Mouse (Mus musculus): Measurements from ENCODE around the gene Ppm1b. TPM values are rescaled to one million over a fixed set of nuclear protein-coding genes. Genes with fewer than 3 reads are reported as not detected.
A peak's percentile ranks its signal among the peaks of the same experiment; 100 is the strongest.

Ppm1b gene
- total RNA-seq, 2 experiments from 2014 or later: 140 to 145 TPM

GRCm38 (mm10) chr17:84957487-84958259 lies 1.1 kb downstream of the Ppm1b start:
- peak; percentile 100 for DNase-seq (ENCODE audit: low spot score in 2 of 2)

DNA sequence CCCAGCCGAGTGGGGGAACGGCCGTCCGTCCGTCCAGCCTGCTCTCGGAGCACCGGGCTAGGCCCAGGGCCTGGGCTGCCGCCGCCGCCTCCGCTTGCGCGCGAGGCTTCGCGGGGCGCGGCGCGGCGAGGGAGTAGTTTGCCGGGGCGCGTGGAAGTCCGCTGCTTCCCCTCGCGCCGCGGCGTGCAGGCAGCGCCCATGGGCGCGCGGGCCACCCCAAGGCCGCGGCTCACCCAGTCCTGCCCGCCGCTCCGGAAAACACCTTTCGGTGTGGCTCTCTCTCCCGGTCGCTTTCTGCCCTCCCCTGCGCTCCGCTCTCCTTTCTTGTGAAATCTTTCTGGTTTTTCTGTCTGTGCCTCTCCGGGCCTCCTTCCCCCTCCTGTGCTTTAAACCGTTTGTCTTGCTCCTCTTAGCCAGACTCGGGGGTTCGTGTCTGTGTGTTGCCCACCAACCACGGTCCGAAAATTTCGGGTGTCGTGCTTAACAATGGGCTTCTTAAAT lies 1.9 kb downstream of the Ppm1b start:
- DNase-seq (ENCODE audit: low spot score in 2 of 2): peak in 1 of 2 experiments; percentile 30

GRCm38 (mm10) chr17:84958986-84959664 lies 2.6 kb downstream of the Ppm1b start:
- no peak for DNase-seq (ENCODE audit: low spot score in 2 of 2)

- DNase-seq (ENCODE audit: low spot score in 2 of 2): no peak
These were observed 3.1 kb downstream of the Ppm1b start for GRCm38 (mm10) chr17:84959665-84960020.

- no peak for DNase-seq (ENCODE audit: low spot score in 2 of 2)
These were observed 3.6 kb downstream of the Ppm1b start for GRCm38 (mm10) chr17:84960136-84960535.

DNA sequence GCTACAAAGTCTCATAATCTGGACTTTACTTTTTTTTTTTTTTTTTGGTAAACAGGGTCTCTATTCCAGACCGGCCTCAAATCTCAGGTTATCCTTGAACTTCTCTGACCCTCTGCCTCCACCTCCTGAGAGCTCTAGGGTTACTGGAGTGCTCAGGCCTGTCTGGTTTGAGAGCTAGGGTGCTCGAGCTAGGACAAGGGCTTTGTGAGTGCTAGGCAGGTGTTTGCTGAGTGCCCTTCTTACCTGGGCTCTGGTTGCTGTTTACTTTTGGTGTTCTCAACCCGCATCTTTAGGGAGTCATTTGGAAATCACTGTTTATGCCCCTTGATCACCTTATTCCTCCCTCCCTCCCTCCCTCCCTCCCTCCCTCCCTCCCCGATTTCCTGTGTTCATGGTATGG lies 5.5 kb downstream of the Ppm1b start:
- no peak for DNase-seq (ENCODE audit: low spot score in 2 of 2)

- DNase-seq (ENCODE audit: low spot score in 2 of 2): no peak
These were observed 7.1 kb downstream of the Ppm1b start for GRCm38 (mm10) chr17:84963651-84964050.

- DNase-seq (ENCODE audit: low spot score in 2 of 2): no peak
These were observed 9.7 kb downstream of the Ppm1b start for GRCm38 (mm10) chr17:84966231-84966630.

DNA sequence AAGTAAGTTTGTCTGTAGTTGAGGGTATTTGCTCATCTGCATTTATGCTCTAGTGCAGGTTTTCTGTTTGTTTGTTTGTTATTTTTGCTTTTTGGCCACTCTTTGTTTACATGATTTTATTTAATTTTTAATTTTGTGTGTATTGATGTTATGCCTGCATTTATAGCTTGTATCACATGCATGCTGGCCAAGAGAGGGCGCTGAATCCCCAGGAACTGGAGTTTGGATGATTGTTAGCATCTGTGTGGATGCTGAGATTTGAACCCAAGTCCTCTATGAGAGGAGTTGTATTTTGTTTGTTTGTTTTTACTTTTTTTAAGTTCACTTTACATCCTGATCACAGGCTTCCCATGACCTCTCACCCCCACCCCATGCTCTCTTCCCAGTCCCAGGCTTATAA lies 10.5 kb downstream of the Ppm1b start:
- DNase-seq (ENCODE audit: low spot score in 2 of 2): no peak

- DNase-seq (ENCODE audit: low spot score in 2 of 2): no peak
These were observed 13.4 kb downstream of the Ppm1b start for GRCm38 (mm10) chr17:84969916-84970315.

DNA sequence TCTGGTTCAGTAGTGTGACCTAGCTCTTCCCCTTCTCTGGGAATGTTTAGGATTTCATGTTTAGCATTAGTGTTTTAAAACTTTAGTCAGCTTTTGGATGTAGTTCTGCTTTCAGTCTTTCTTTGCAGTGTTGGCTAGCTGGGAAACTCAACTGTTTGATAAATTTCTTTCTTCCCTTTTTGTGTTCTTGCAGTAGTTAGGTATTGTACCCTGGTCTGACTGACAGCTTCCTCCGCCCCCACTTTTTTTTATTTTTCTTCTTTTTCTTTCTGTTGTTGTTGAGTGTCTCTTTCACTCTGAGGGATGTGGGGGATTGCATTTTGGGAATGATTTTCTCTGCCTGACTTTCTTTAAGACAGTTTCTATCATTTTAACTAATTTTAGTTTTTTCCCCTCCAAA lies 25.2 kb downstream of the Ppm1b start:
- DNase-seq (ENCODE audit: low spot score in 2 of 2): no peak

DNA sequence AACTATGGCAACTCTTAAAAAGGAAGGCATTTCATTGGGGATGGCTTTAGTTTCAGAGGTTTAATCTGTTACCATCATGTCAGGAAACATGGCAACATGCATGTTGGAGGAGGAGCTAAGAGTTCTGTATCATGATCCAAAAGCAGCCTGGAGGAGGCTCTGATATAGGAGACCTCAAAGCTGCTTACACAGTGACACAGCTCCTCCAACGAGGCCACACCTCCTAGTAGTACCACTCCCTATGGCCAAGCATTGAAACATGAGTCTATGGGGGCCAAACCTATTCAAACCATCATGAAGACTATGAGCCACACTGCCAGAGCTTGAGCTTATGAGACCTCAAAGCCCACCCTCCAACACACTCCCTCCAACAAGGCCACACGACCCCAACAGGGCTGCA lies 26.2 kb downstream of the Ppm1b start:
- no peak for DNase-seq (ENCODE audit: low spot score in 2 of 2)

- no peak for DNase-seq (ENCODE audit: low spot score in 2 of 2)
These were observed 29.8 kb downstream of the Ppm1b start for GRCm38 (mm10) chr17:84986368-84986767.

- DNase-seq (ENCODE audit: low spot score in 2 of 2): no peak
These were observed 31.4 kb downstream of the Ppm1b start for GRCm38 (mm10) chr17:84987834-84988410.

DNA sequence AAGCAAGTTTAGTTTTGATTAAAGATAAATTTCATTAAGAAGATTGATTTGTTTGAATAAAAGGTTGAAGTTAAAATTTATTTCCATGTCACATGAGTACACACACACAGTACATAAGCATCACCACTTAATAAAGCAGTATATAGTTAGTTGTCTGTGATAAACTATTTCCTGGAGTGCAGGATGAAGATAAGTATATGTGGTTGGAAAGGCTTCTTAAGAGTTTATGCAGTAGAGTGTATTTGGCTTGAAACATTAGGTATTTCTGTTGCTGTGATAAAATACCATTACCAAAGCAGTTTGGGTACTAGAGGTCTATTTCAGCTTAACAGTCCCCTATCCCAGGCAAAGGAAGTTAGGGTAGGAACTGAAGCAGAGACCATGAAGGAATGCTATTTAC lies 32.0 kb downstream of the Ppm1b start:
- no peak for DNase-seq (ENCODE audit: low spot score in 2 of 2)

DNA sequence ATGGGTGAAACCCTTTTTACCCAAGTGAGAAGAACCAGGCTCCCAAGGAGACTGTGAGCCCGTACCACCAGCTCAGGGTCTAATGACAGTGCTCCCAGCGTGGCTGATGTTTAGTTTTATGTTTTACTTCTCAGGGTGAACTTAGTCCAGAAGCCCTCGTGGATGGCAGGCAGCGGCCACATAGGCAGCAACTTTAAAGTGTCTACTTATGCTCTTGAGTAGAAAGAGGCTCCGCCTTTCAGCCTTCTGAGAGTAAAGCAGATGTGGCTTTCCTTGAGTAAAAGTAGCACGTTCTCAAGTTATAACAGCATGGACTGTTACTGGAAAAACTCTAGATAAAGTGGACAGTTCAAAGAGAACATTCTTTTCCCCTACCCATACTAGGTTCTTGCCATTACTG lies 39.3 kb downstream of the Ppm1b start:
- no peak for DNase-seq (ENCODE audit: low spot score in 2 of 2)

DNA sequence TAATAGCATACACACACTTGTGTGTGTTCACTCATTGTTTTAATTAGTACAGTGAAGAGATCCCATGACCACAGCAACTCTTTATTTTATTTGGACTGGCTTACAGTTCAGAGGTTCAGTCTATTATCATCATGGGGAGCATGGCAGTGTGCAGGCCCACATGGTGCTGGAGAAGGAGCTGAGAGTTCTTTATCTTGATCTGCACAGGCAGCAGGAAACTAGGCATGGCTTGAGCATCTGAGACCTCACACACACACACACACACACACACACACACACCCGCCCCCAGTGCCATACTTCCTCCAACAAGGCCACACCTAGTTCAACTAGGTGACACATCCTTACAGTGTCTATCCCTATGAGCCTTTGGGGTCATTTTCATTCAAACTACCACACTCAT lies 41.1 kb downstream of the Ppm1b start:
- no peak for DNase-seq (ENCODE audit: low spot score in 2 of 2)

DNA sequence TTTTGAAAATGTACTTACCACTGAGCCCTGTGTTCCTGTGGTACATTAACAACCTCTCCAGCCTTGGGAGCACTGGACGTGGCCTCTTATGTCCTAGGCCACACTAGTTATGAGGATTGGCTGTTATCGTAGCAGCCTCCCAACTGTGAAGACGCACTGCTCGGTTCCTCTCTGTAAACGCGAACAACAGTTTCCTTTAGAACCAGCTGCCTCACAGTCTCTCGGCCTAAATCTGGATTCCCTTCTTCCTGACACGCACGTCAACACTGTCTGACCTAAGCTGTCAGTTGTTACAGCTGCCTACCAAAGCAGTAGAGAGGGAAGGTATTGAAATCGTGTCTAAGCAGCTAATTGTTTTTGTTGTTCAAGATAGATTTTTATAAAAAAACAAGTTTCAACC lies 43.1 kb downstream of the Ppm1b start:
- no peak for DNase-seq (ENCODE audit: low spot score in 2 of 2)

GRCm38 (mm10) chr17:85013485-85013884 lies 56.9 kb downstream of the Ppm1b start:
- no peak for DNase-seq (ENCODE audit: low spot score in 2 of 2)

GRCm38 (mm10) chr17:85014632-85015031 lies 58.1 kb downstream of the Ppm1b start:
- no peak for DNase-seq (ENCODE audit: low spot score in 2 of 2)

DNA sequence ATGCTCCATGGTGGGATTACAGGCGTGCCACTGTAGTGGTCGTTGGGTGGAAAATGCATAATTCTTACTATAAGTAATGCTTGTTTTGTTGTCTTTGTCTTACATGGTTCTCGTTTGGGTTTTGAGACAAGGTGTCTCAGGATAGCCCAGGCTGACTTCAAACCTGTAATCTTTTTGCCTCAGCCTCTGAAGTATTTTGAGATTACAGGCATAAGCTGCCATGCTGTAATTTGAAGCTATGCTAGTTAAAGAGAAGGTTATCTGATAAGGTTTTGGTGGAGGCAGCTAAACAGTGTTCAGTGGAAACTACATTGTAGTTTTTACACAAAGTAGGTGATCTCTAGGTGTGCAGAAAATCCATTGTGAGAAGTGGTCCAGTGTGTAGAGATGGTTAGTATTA lies 61.8 kb downstream of the Ppm1b start:
- DNase-seq (ENCODE audit: low spot score in 2 of 2): no peak

- DNase-seq (ENCODE audit: low spot score in 2 of 2): no peak
These were observed 62.3 kb downstream of the Ppm1b start for GRCm38 (mm10) chr17:85018794-85019193.

Measured in left cerebral cortex, adult 18-20 months (tissue).